Mouse (Mus musculus) monocyte, adult 2 months (primary cell): ENCODE data around the gene Mtif3.
A peak's percentile ranks its signal among the peaks of the same experiment; 100 is the strongest.
"Not testable (repeated sequence)": the region's sequence is repeated elsewhere in the genome, so short reads cannot be mapped to it uniquely, and the experiment has no call there.

Source experiments
- DNase-seq, 2 experiments: peaks; one replicate each; pipeline ENCODE4 v3.0.0; 2022; ENCODE audit warnings: low spot score in 2 of 2, low read depth in 1 of 2

Gene Mtif3

GRCm38 (mm10) chr5:146955651-146956050, 7.9 kb downstream of the Mtif3 start:
- no peak for DNase-seq

GRCm38 (mm10) chr5:146954576-146954975, 9.0 kb downstream of the Mtif3 start:
- DNase-seq: no peak

- DNase-seq: peak; percentile 26 to 56
Measured at GRCm38 (mm10) chr5:146948508-146949088, 15.0 kb downstream of the Mtif3 start, which contains the start of gene Gtf3a. Gene Gtf3a (plus strand): TSS chr5:146948657.

- no peak for DNase-seq
Measured at GRCm38 (mm10) chr5:146948041-146948507, 15.5 kb downstream of the Mtif3 start.

GRCm38 (mm10) chr5:146947497-146947896, 16.1 kb downstream of the Mtif3 start:
- DNase-seq: no peak

- no peak for DNase-seq
Measured at GRCm38 (mm10) chr5:146946682-146947081, 16.9 kb downstream of the Mtif3 start.

- DNase-seq: no peak
Measured at GRCm38 (mm10) chr5:146944568-146944967, 19.0 kb downstream of the Mtif3 start.

GRCm38 (mm10) chr5:146942965-146943364, 20.6 kb downstream of the Mtif3 start:
- no peak for DNase-seq

GRCm38 (mm10) chr5:146941939-146942338, 21.7 kb downstream of the Mtif3 start:
- not testable (repeated sequence) for DNase-seq

GRCm38 (mm10) chr5:146940219-146940618, 23.4 kb downstream of the Mtif3 start:
- no peak for DNase-seq

- DNase-seq: no peak
Measured at GRCm38 (mm10) chr5:146939109-146939796, 24.3 kb downstream of the Mtif3 start.

- DNase-seq: no peak
Measured at GRCm38 (mm10) chr5:146937541-146938503, 25.8 kb downstream of the Mtif3 start.

GRCm38 (mm10) chr5:146933466-146933865, 30.1 kb downstream of the Mtif3 start:
- no peak for DNase-seq

- DNase-seq: no peak
Measured at GRCm38 (mm10) chr5:146931904-146932553, 31.6 kb downstream of the Mtif3 start.

GRCm38 (mm10) chr5:146931422-146931821, 32.2 kb downstream of the Mtif3 start:
- DNase-seq: no peak

- no peak for DNase-seq
Measured at GRCm38 (mm10) chr5:146926673-146927072, 36.9 kb downstream of the Mtif3 start.

GRCm38 (mm10) chr5:146923547-146923946, 40.1 kb downstream of the Mtif3 start:
- no peak for DNase-seq

- DNase-seq: no peak
Measured at GRCm38 (mm10) chr5:146921224-146921623, 42.4 kb downstream of the Mtif3 start.

GRCm38 (mm10) chr5:146920314-146921161, 43.1 kb downstream of the Mtif3 start:
- DNase-seq: no peak

- DNase-seq: no peak
Measured at GRCm38 (mm10) chr5:146919874-146920273, 43.7 kb downstream of the Mtif3 start.
